Mouse (Mus musculus) CH12.LX (cell line): Measurements from ENCODE around the gene Scaf1. TPM values are rescaled to one million over a fixed set of nuclear protein-coding genes. Genes with fewer than 3 reads are reported as not detected.

Source experiments
- DNase-seq: peaks from one replicate; pipeline ENCODE4 v3.0.0-alpha.2; 2013; ENCODE audit errors: extremely low read depth
- H3K27ac ChIP-seq: 2 replicates; pipeline ENCODE4 v1.5.1; 2012; ENCODE audit warnings: low read depth, mild to moderate bottlenecking, control low read depth, moderate library complexity; ENCODE audit not compliant: insufficient read depth
- H3K27me3 ChIP-seq: replicated peaks from 2 replicates; pipeline ENCODE3; 2012; ENCODE audit warnings: inconsistent platforms
- H3K36me3 ChIP-seq, 2 experiments: replicated peaks in 1 of 2; 2 replicates each; pipeline versions ENCODE3 to v1.6.1; 2012; ENCODE audit warnings: inconsistent platforms in 1 of 2, low read length in 1 of 2, mild to moderate bottlenecking in 1 of 2, mixed read lengths in 1 of 2, moderate library complexity in 1 of 2; ENCODE audit not compliant: control insufficient read depth in 1 of 2, insufficient read depth in 1 of 2
- H3K4me1 ChIP-seq, 2 experiments: 2 replicates each; pipeline ENCODE4 v1.6.1; 2012; ENCODE audit warnings: inconsistent platforms in 1 of 2, moderate library complexity in 1 of 2; ENCODE audit not compliant: insufficient read depth in 2 of 2, control insufficient read depth in 1 of 2
- H3K4me2 ChIP-seq: 2 replicates; pipeline ENCODE4 v1.6.1; 2012; ENCODE audit warnings: low read depth, mild to moderate bottlenecking, control low read depth; ENCODE audit not compliant: poor library complexity, insufficient read depth, severe bottlenecking
- H3K4me3 ChIP-seq, 3 experiments: fragments of 150-350 bp in 1 of 3; sonication (generic) in 1 of 3; replicated peaks in 1 of 3; 2 replicates each; pipeline versions ENCODE3 to v1.5.1; 2011 to 2012; ENCODE audit warnings: low read depth in 2 of 3, low read length in 2 of 3, mild to moderate bottlenecking in 2 of 3, moderate library complexity in 2 of 3, control low read depth in 1 of 3, improper control_type of control experiment in 1 of 3, inconsistent platforms in 1 of 3, mixed read lengths in 1 of 3; ENCODE audit not compliant: poor library complexity in 1 of 3
- H3K79me2 ChIP-seq: replicated peaks from 2 replicates; pipeline ENCODE4 v1.6.1; 2012; ENCODE audit warnings: mild to moderate bottlenecking, moderate library complexity; ENCODE audit not compliant: control insufficient read depth, poor library complexity, insufficient read depth, severe bottlenecking; ENCODE audit errors: extremely low read depth
- H3K9ac ChIP-seq: 2 replicates; pipeline ENCODE4 v1.6.1; 2012; ENCODE audit warnings: low read depth, mild to moderate bottlenecking, control low read depth, moderate library complexity; ENCODE audit not compliant: insufficient read depth
- H3K9me3 ChIP-seq: replicated peaks from 2 replicates; pipeline ENCODE3; 2012; ENCODE audit warnings: low read length, inconsistent platforms, mixed read lengths
- BHLHE40 ChIP-seq: IDR thresholded peaks from 2 replicates; pipeline ENCODE4 v1.6.1; 2011; ENCODE audit warnings: mild to moderate bottlenecking, low read depth, low read length, improper control_type of control experiment
- CHD1 ChIP-seq: IDR thresholded peaks from 2 replicates; pipeline ENCODE4 v1.6.1; 2012; ENCODE audit warnings: low read depth, low read length, improper control_type of control experiment, inconsistent platforms
- CHD2 ChIP-seq: IDR thresholded peaks from 2 replicates; pipeline ENCODE4 v1.6.1; 2011; ENCODE audit warnings: low read length, improper control_type of control experiment
- CTCF ChIP-seq, 2 experiments: IDR thresholded peaks in 1 of 2; conservative IDR thresholded peaks in 1 of 2; 2 replicates each; pipeline ENCODE4 v1.5.1; 2011 to 2012; ENCODE audit warnings: low read depth in 2 of 2, low read length in 2 of 2, improper control_type of control experiment in 1 of 2, inconsistent platforms in 1 of 2, mild to moderate bottlenecking in 1 of 2, moderate library complexity in 1 of 2
- E2F4 ChIP-seq: IDR thresholded peaks from 2 replicates; pipeline ENCODE4 v1.6.1; 2011; ENCODE audit warnings: low read depth, low read length, improper control_type of control experiment; ENCODE audit not compliant: insufficient replicate concordance
- ELF1 ChIP-seq: IDR thresholded peaks from 2 replicates; pipeline ENCODE4 v1.6.1; 2014; ENCODE audit warnings: low read depth, mild to moderate bottlenecking, inconsistent platforms, low read length, improper control_type of control experiment
- EP300 ChIP-seq: IDR thresholded peaks from 2 replicates; pipeline ENCODE4 v1.6.1; 2011; ENCODE audit warnings: low read length, improper control_type of control experiment
- ETS1 ChIP-seq: conservative IDR thresholded peaks from 2 replicates; pipeline ENCODE4 v1.6.1; 2012; ENCODE audit warnings: low read depth, mild to moderate bottlenecking, inconsistent platforms, low read length, improper control_type of control experiment, moderate library complexity
- GABPA ChIP-seq: IDR thresholded peaks from 2 replicates; pipeline ENCODE4 v1.6.1; 2012; ENCODE audit warnings: low read depth, low read length, improper control_type of control experiment, inconsistent platforms; ENCODE audit not compliant: insufficient replicate concordance
- HCFC1 ChIP-seq: IDR thresholded peaks from 2 replicates; pipeline ENCODE4 v1.6.1; 2012; ENCODE audit warnings: low read depth, mild to moderate bottlenecking, inconsistent platforms, low read length, improper control_type of control experiment
- IRF4 ChIP-seq: IDR thresholded peaks from 2 replicates; pipeline ENCODE4 v1.6.1; 2014; ENCODE audit warnings: low read depth, mild to moderate bottlenecking, inconsistent platforms, low read length, improper control_type of control experiment
- JUN ChIP-seq: IDR thresholded peaks from 2 replicates; pipeline ENCODE4 v1.6.1; 2011; ENCODE audit warnings: low read depth, mild to moderate bottlenecking, low read length, improper control_type of control experiment, moderate library complexity; ENCODE audit not compliant: insufficient read depth
- JUND ChIP-seq: conservative IDR thresholded peaks from 2 replicates; pipeline ENCODE4 v1.6.1; 2011; ENCODE audit warnings: low read depth, low read length, improper control_type of control experiment
- KAT2A ChIP-seq: IDR thresholded peaks from 2 replicates; pipeline ENCODE4 v1.6.1; 2012; ENCODE audit warnings: low read length, improper control_type of control experiment, inconsistent platforms; ENCODE audit not compliant: insufficient replicate concordance
- MAFK ChIP-seq: IDR thresholded peaks from 2 replicates; pipeline ENCODE4 v1.6.1; 2011; ENCODE audit warnings: low read length, improper control_type of control experiment; ENCODE audit not compliant: insufficient replicate concordance
- MAX ChIP-seq: IDR thresholded peaks from 2 replicates; pipeline ENCODE4 v1.6.1; 2011; ENCODE audit warnings: low read length, improper control_type of control experiment
- MAZ ChIP-seq: IDR thresholded peaks from 2 replicates; pipeline ENCODE4 v1.6.1; 2012; ENCODE audit warnings: low read depth, mild to moderate bottlenecking, inconsistent platforms, low read length, improper control_type of control experiment, moderate library complexity
- MEF2A ChIP-seq: IDR thresholded peaks from 2 replicates; pipeline ENCODE4 v1.6.1; 2014; ENCODE audit warnings: low read depth, mild to moderate bottlenecking, inconsistent platforms, low read length, improper control_type of control experiment, borderline replicate concordance
- MXI1 ChIP-seq: IDR thresholded peaks from 2 replicates; pipeline ENCODE4 v1.6.1; 2011; ENCODE audit warnings: mild to moderate bottlenecking, low read depth, low read length, improper control_type of control experiment
- MYC ChIP-seq: IDR thresholded peaks from 2 replicates; pipeline ENCODE4 v1.6.1; 2011; ENCODE audit warnings: low read depth, mild to moderate bottlenecking, improper control_type of control experiment, low read length
- NELFE ChIP-seq: IDR thresholded peaks from 2 replicates; pipeline ENCODE4 v1.6.1; 2011; ENCODE audit warnings: low read depth, low read length, improper control_type of control experiment
- NRF1 ChIP-seq: IDR thresholded peaks from 2 replicates; pipeline ENCODE4 v1.6.1; 2014; ENCODE audit warnings: low read depth, mild to moderate bottlenecking, inconsistent platforms, low read length, improper control_type of control experiment, moderate library complexity
- PAX5 ChIP-seq: IDR thresholded peaks from 2 replicates; pipeline ENCODE4 v1.6.1; 2012; ENCODE audit warnings: low read length, inconsistent platforms, mixed read lengths
- POLR2A ChIP-seq: IDR thresholded peaks from 2 replicates; pipeline ENCODE4 v1.6.1; 2011; ENCODE audit warnings: low read depth, mild to moderate bottlenecking, improper control_type of control experiment, low read length
- POLR2AphosphoS2 ChIP-seq: IDR thresholded peaks from 2 replicates; pipeline ENCODE4 v1.6.1; 2011; ENCODE audit warnings: low read depth, low read length, improper control_type of control experiment
- RAD21 ChIP-seq: IDR thresholded peaks from 2 replicates; pipeline ENCODE4 v1.6.1; 2011; ENCODE audit warnings: low read depth, mild to moderate bottlenecking, low read length, improper control_type of control experiment, moderate library complexity
- RCOR1 ChIP-seq: conservative IDR thresholded peaks from 2 replicates; pipeline ENCODE4 v1.6.1; 2012; ENCODE audit warnings: low read depth, mild to moderate bottlenecking, inconsistent platforms, low read length, improper control_type of control experiment
- SIN3A ChIP-seq: IDR thresholded peaks from 2 replicates; pipeline ENCODE4 v1.6.1; 2012; ENCODE audit warnings: low read length, improper control_type of control experiment, inconsistent platforms
- SMC3 ChIP-seq: IDR thresholded peaks from 2 replicates; pipeline ENCODE4 v1.6.1; 2011; ENCODE audit warnings: low read depth, low read length, improper control_type of control experiment
- TBP ChIP-seq: conservative IDR thresholded peaks from 2 replicates; pipeline ENCODE4 v1.6.1; 2011; ENCODE audit warnings: low read depth, low read length, improper control_type of control experiment
- TCF12 ChIP-seq: IDR thresholded peaks from 2 replicates; pipeline ENCODE4 v1.6.1; 2014; ENCODE audit warnings: low read depth, mild to moderate bottlenecking, inconsistent platforms, low read length, improper control_type of control experiment
- UBTF ChIP-seq: IDR thresholded peaks from 2 replicates; pipeline ENCODE4 v1.6.1; 2012; ENCODE audit warnings: low read depth, mild to moderate bottlenecking, inconsistent platforms, low read length, improper control_type of control experiment, moderate library complexity
- USF1 ChIP-seq: IDR thresholded peaks from 2 replicates; pipeline ENCODE4 v1.6.1; 2014; ENCODE audit warnings: low read depth, mild to moderate bottlenecking, inconsistent platforms, low read length, improper control_type of control experiment
- USF2 ChIP-seq: conservative IDR thresholded peaks from 2 replicates; pipeline ENCODE4 v1.6.1; 2011; ENCODE audit warnings: low read depth, low read length, improper control_type of control experiment
- ZC3H11A ChIP-seq: IDR thresholded peaks from 2 replicates; pipeline ENCODE4 v1.6.1; 2012; ENCODE audit warnings: low read depth, mild to moderate bottlenecking, inconsistent platforms, low read length, improper control_type of control experiment
- ZKSCAN1 ChIP-seq: IDR thresholded peaks from 2 replicates; pipeline ENCODE4 v1.6.1; 2012; ENCODE audit warnings: low read depth, inconsistent platforms, low read length, improper control_type of control experiment, borderline replicate concordance
- ZMIZ1 ChIP-seq: IDR thresholded peaks from 2 replicates; pipeline ENCODE4 v1.6.1; 2012; ENCODE audit warnings: low read depth, mild to moderate bottlenecking, inconsistent platforms, low read length, improper control_type of control experiment
- ZNF384 ChIP-seq: IDR thresholded peaks from 2 replicates; pipeline ENCODE4 v1.6.1; 2012; ENCODE audit warnings: low read depth, low read length, improper control_type of control experiment, inconsistent platforms
- dilution Hi-C: fragments of 300-500 bp; cut with MboI; formaldehyde crosslinking; loops from 2 replicates; pipeline ENCODE4 v1.14.3; 2020; ENCODE audit warnings: low sequenced_read_pairs; ENCODE audit not compliant: extremely low pct_unique_long_range_greater_than_20kb, extremely low pct_ligation_motif_present
- in situ Hi-C: fragments of 300-500 bp; cut with MboI; formaldehyde crosslinking; loops from 3 replicates; pipeline ENCODE4 v1.14.3; 2019; ENCODE audit warnings: low sequenced_read_pairs, low pct_ligation_motif_present, low pct_unique_long_range_greater_than_20kb, mixed read lengths
- polyA plus RNA-seq: library from polyadenylated mRNA; unstranded; fragments of >175 nt; gene quantifications from 2 replicates; pipeline ENCODE4 v1.2.1, GENCODE M21; 2012; ENCODE audit warnings: low read depth; ENCODE audit not compliant: insufficient read length
- total RNA-seq, 2 experiments: library from RNA; depleted of rRNA; stranded (reverse); fragments of 300-350 nt in 1 of 2; fragments of >200 nt in 1 of 2; gene quantifications; 2 replicates each; pipeline ENCODE4 v1.2.3; 2012 to 2014

Scaf1 gene
- total and polyA plus RNA-seq, 3 experiments, result 5.4 to 41.9 (median 18.2) TPM

GRCm38 (mm10) chr7:44986192-44986878 is 29.8 kb downstream of the Scaf1 start, which contains the start of gene Prmt1:
TSS of gene Prmt1 (minus strand) at chr7:44986568.
- Histone ChIP-seq H3K4me2 (peak within 1 kb of the TSS; percentile 60), H3K9ac (peak within 1 kb of the TSS; percentile 92), H3K9me3 (no peaks in the 10 kb centered on the region), H3K36me3 (peaks cover 14 to 44% of the 10 kb centered on the region in 2 experiments), H3K4me1 (peaks cover 12 to 48% of the 10 kb centered on the region in 2 experiments), H3K4me3 (peak within 1 kb of the TSS; percentile 87 to 99 (median 94)), H3K27me3 (no peaks in the 10 kb centered on the region), H3K27ac (peak within 1 kb of the TSS; percentile 67), H3K79me2 (peaks cover 55% of the 10 kb centered on the region)
- TF ChIP-seq NRF1 (peak; percentile 33; the same call in 1 of the 2 replicates), CHD1 (no peak), SMC3 (no peak), ZC3H11A (no peak), ELF1 (peak; percentile 85), IRF4 (peak; percentile 37; the same call in 1 of the 2 replicates), MYC (no peak; the same call in 1 of the 2 replicates), ZNF384 (no peak), USF1 (no peak), EP300 (no peak), MAZ (peak; percentile 73), BHLHE40 (no peak), TBP (peak; percentile 63), KAT2A (0 out of 2 replicates have a peak, but pooled peaks have one; percentile 64), NELFE (peak; percentile 87), MAFK (no peak), GABPA (no peak), CTCF (conservative IDR thresholded peaks at IDR 0.05 in 1 of 2, IDR thresholded peaks at IDR 0.05 in 1 of 2; ENCODE audit: low read depth in 2 of 2, low read length in 2 of 2) (no peak), CHD2 (peak; percentile 95), ETS1 (no peak), E2F4 (no peak), POLR2AphosphoS2 (no peak), SIN3A (no peak), UBTF (no peak), JUND (no peak; the same call in 1 of the 2 replicates), RAD21 (no peak), MEF2A (no peak; the same call in 1 of the 2 replicates), MXI1 (no peak), PAX5 (no peak), POLR2A (peak; percentile 82), MAX (no peak), USF2 (no peak), JUN (no peak), TCF12 (peak; percentile 85), HCFC1 (peak; percentile 78), ZKSCAN1 (no peak), ZMIZ1 (0 out of 2 replicates have a peak, but pooled peaks have one; percentile 71), RCOR1 (no peak)
- dilution Hi-C loops (no loop called here), in situ Hi-C loops (loop anchor here (5.0 kb wide), 1 partner anchor 61 kb away; no protein-coding TSS in a partner anchor)
- DNase-seq, result peak; percentile 99
